Mouse (Mus musculus) embryonic fibroblast, embryonic 13.5 days (primary cell): ENCODE measurements around the gene Evpl.

Source experiments
- CTCF ChIP-seq: IDR thresholded peaks from 2 replicates; pipeline ENCODE4 v1.5.1; 2011; ENCODE audit warnings: mild to moderate bottlenecking, control low read depth, low read length, moderate library complexity, borderline replicate concordance; ENCODE audit not compliant: insufficient read depth
- POLR2A ChIP-seq: IDR thresholded peaks from 2 replicates; pipeline ENCODE4 v1.6.1; 2011; ENCODE audit warnings: low read depth, mild to moderate bottlenecking, control low read depth, low read length, moderate library complexity

DNA sequence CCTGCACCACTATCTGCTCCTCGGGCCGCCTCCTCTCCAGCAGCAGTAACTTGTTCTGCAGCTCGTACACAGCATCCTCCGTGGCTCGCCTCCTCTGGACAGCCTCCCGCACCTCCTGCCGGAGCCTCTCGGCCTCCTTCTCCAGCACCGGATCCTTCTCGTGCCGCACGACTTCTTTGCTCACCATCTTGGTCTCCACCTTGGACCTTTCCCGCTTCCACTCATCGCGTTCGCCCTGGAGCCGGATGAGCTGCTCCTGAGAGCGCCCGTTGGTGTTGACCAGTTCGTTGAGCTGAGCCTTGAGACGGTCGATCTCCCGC lies 15.2 kb downstream of the Evpl start:
- no peak for TF ChIP-seq CTCF
- TF ChIP-seq POLR2A = no peak
